Mouse (Mus musculus): ENCODE results near the gene Ufc1. TPM values are rescaled to one million over a fixed set of nuclear protein-coding genes. Genes with fewer than 3 reads are reported as not detected.

Gene Ufc1
- polyA plus RNA-seq (2012; rRNA removed), result 9.8 and 11.1 TPM in 2 replicates

GRCm38 (mm10) chr1:171294298-171295062 is at the start of gene Ufc1:
Gene Ufc1, minus strand, starts transcription at chr1:171295024.
- peak within 1 kb of the TSS; percentile 97 for H3K4me3 ChIP-seq (ENCODE audit: extremely low read depth, insufficient read depth, insufficient read length)
- peak within 1 kb of the TSS; percentile 95 for H3K27ac ChIP-seq (ENCODE audit: insufficient read depth, low read length)
- H3K4me1 ChIP-seq (ENCODE audit: control insufficient read depth, insufficient read depth, insufficient read length), result peaks cover 3% of the 10 kb centered on the region; the same call in 1 of the 2 replicates
- H3K27me3 ChIP-seq (ENCODE audit: control insufficient read depth, insufficient read depth, low read length), result no peaks in the 10 kb centered on the region
- peak; percentile 74 to 78 for DNase-seq (ENCODE audit: low read depth in 1 of 2, low spot score in 2 of 2)
- TF ChIP-seq POLR2A (IDR thresholded peaks at IDR 0.05; ENCODE audit: low read depth, low read length) (peak; percentile 53; the same call in 1 of the 2 replicates), CTCF (IDR thresholded peaks at IDR 0.05; ENCODE audit: extremely low read depth, insufficient read depth, insufficient read length, insufficient replicate concordance) (no peak)
- no peaks in the 10 kb centered on the region for H3K36me3 ChIP-seq (ENCODE audit: control insufficient read depth, insufficient read depth, low read length)
- WGBS, result under 1% methylated on average over 42 of the region's 42 CpGs

GRCm38 (mm10) chr1:171343922-171344677 is 49.3 kb upstream of the Ufc1 start:
- DNase-seq (ENCODE audit: low read depth in 1 of 2, low spot score in 2 of 2), result no peak
- Histone ChIP-seq H3K27me3 (ENCODE audit: control insufficient read depth, insufficient read depth, low read length) (no peaks in the 10 kb centered on the region), H3K4me1 (ENCODE audit: control insufficient read depth, insufficient read depth, insufficient read length) (peaks cover 4% of the 10 kb centered on the region; the same call in 1 of the 2 replicates), H3K4me3 (ENCODE audit: extremely low read depth, insufficient read depth, insufficient read length) (no peak overlapping the region), H3K27ac (ENCODE audit: insufficient read depth, low read length) (no peak overlapping the region), H3K36me3 (ENCODE audit: control insufficient read depth, insufficient read depth, low read length) (peaks cover 20% of the 10 kb centered on the region)
- TF ChIP-seq POLR2A (IDR thresholded peaks at IDR 0.05; ENCODE audit: low read depth, low read length) (no peak), CTCF (IDR thresholded peaks at IDR 0.05; ENCODE audit: extremely low read depth, insufficient read depth, insufficient read length, insufficient replicate concordance) (no peak)
- WGBS, result 90% methylated on average over 8 of the region's 9 CpGs

DNA sequence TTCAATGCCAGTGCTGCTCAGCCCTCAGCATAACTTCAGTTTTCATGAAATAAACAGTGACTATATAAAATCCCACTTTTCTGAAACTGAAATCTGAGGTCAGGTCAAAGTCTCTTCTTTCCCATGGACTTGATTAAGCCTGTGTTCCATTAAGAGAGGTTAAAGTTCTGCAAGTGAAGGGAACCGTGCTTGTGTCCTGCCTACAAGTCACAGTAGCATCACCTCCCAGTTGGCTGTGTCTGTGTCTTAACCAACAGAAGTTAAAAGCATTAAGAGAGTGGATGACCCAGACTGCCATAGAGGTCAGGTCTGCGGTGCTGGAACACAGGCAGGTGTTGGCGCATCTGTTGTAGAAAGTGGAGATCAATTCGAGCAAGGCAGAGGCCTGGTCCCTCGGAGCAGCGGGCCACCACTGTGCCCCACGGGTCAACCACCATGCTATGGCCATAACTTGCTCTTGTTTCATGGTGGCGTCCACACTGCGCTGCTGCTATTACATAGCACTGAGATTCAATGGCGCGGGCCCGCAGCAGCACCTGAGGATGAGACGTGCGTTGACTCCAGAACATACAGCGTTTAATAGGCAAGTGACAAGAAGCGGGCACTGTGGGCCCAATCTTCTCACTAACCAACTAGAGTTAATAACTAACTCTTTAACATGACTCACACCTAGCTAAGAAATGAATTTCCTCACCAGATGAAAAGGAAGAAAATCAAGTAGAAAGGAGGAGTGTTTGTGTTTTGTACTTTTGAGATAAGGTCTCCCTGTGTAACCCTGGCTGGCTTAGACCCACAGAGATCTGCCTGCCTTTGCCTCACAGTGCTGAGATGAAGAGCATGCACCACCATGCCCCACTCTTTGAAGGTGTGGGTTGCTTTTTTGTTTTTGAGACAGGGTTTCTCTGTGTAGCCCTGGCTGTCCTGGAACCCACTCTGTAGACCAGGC is 47.7 kb upstream of the Ufc1 start:
- no peak for TF ChIP-seq CTCF (IDR thresholded peaks at IDR 0.05; ENCODE audit: extremely low read depth, insufficient read depth, insufficient read length, insufficient replicate concordance)
- no peak for TF ChIP-seq POLR2A (IDR thresholded peaks at IDR 0.05; ENCODE audit: low read depth, low read length)
- Histone ChIP-seq H3K27me3 (ENCODE audit: control insufficient read depth, insufficient read depth, low read length) (no peaks in the 10 kb centered on the region), H3K27ac (ENCODE audit: insufficient read depth, low read length) (no peak overlapping the region), H3K4me3 (ENCODE audit: extremely low read depth, insufficient read depth, insufficient read length) (no peak overlapping the region), H3K36me3 (ENCODE audit: control insufficient read depth, insufficient read depth, low read length) (peaks cover 29% of the 10 kb centered on the region), H3K4me1 (ENCODE audit: control insufficient read depth, insufficient read depth, insufficient read length) (peaks cover 4% of the 10 kb centered on the region; the same call in 1 of the 2 replicates)
- DNase-seq (ENCODE audit: low read depth in 1 of 2, low spot score in 2 of 2), result no peak
- 93% methylated on average over 16 of the region's 16 CpGs for WGBS

DNA sequence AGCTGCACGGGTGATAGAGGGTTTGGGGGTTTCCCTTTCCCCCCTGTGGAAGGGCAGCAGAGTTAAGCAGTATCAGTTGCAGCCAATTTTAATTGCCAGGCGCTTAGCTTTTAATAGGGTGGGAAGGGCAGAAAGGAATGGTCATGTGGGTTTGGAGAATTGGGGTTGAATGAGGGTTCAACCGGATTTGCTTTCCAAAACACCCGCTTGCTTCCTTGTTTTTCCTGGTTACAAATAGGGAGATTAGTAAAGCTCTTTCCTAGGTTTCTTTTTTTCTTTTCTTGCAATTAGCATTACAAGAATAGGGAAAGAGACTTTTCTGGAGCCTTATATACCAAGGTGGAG is 35.4 kb upstream of the Ufc1 start:
- peak overlapping the region; percentile 71 for H3K4me3 ChIP-seq (ENCODE audit: extremely low read depth, insufficient read depth, insufficient read length)
- peak in 1 of 2 experiments; percentile 19 for DNase-seq (ENCODE audit: low read depth in 1 of 2, low spot score in 2 of 2)
- TF ChIP-seq POLR2A (IDR thresholded peaks at IDR 0.05; ENCODE audit: low read depth, low read length), result no peak
- TF ChIP-seq CTCF (IDR thresholded peaks at IDR 0.05; ENCODE audit: extremely low read depth, insufficient read depth, insufficient read length, insufficient replicate concordance), result no peak
- no peaks in the 10 kb centered on the region for H3K36me3 ChIP-seq (ENCODE audit: control insufficient read depth, insufficient read depth, low read length)
- WGBS, result 6% methylated on average over 4 of the region's 4 CpGs
- peak overlapping the region; percentile 37; the same call in 1 of the 2 replicates for H3K27ac ChIP-seq (ENCODE audit: insufficient read depth, low read length)
- H3K4me1 ChIP-seq (ENCODE audit: control insufficient read depth, insufficient read depth, insufficient read length), result peaks cover 3% of the 10 kb centered on the region
- H3K27me3 ChIP-seq (ENCODE audit: control insufficient read depth, insufficient read depth, low read length), result no peaks in the 10 kb centered on the region

DNA sequence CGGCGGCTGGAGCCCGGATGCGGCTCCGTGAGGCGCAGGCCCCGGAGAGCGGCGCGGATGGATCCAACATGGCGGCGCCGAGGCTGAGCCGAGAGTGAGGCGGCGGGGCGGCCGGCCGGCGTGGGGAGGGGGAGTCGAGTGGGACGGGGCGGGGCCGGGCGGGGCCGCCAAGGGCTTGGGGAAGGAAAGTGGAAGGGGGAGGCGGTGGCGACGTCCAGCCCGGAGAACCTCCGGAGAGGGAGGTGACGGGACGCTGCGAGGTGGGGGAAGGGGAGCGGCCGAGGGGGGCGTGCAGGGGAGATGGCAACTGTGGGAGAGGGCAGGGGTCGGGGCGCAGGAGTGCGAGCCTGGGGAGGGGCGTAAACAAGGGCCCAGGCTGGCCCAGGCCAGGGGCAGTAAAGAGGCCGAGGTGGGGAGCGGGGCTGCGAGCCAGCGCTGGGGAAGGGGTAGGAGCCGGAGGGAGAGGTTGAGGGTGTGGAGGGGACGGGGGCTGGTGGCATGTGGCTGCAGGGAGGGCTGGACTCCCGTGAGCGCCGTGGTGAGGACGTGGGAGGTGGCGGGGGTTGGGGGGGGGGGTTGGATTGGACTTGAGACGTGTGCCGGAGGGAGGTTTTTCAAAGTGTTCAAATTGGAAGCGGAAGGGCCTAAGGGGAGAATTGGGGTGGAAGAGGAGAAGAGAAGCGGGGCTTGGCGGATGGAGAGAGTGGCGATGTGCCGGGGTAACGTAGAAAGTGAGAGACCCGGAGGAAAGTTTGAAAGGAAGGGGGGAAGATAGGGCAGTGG is 34.8 kb upstream of the Ufc1 start:
- no peaks in the 10 kb centered on the region for H3K36me3 ChIP-seq (ENCODE audit: control insufficient read depth, insufficient read depth, low read length)
- DNase-seq (ENCODE audit: low read depth in 1 of 2, low spot score in 2 of 2), result no peak

More for the DNA sequence above, 34.8 kb upstream of the Ufc1 start:
- H3K27me3 ChIP-seq (ENCODE audit: control insufficient read depth, insufficient read depth, low read length), result no peaks in the 10 kb centered on the region
- TF ChIP-seq CTCF (IDR thresholded peaks at IDR 0.05; ENCODE audit: extremely low read depth, insufficient read depth, insufficient read length, insufficient replicate concordance) (no peak), POLR2A (IDR thresholded peaks at IDR 0.05; ENCODE audit: low read depth, low read length) (no peak; the same call in none of the 2 replicates)
- peak overlapping the region; percentile 94 for H3K27ac ChIP-seq (ENCODE audit: insufficient read depth, low read length)
- H3K4me3 ChIP-seq (ENCODE audit: extremely low read depth, insufficient read depth, insufficient read length), result peak overlapping the region; percentile 71
- WGBS, result 3% methylated on average over 43 of the region's 61 CpGs
- H3K4me1 ChIP-seq (ENCODE audit: control insufficient read depth, insufficient read depth, insufficient read length), result peaks cover 3% of the 10 kb centered on the region

All from spleen, adult 2 months (tissue).